Mouse (Mus musculus): ENCODE results near the gene Tcea3. TPM values are rescaled to one million over a fixed set of nuclear protein-coding genes. Genes with fewer than 3 reads are reported as not detected.
A peak's percentile ranks its signal among the peaks of the same experiment; 100 is the strongest.

Gene Tcea3
- polyA plus RNA-seq, 1 experiment from 2014 or later, result 9.0 TPM

GRCm38 (mm10) chr4:136284891-136285290 is 37.4 kb downstream of the Tcea3 start:
- peak overlapping the region; percentile 76 for H3K4me3 ChIP-seq
- no peak for ATAC-seq (ENCODE audit: low FRiP score, low read depth)
- H3K27me3 ChIP-seq, result peaks cover 14% of the 10 kb centered on the region
- 31% methylated on average over 6 of the region's 6 CpGs for WGBS
- H3K4me2 ChIP-seq (replicated peaks), result peak overlapping the region; percentile 95
- H3K9ac ChIP-seq, result peak overlapping the region; percentile 83
- peak overlapping the region; percentile 84 for H3K27ac ChIP-seq
- H3K36me3 ChIP-seq, result peaks cover 30% of the 10 kb centered on the region
- 0 out of 2 replicates have a peak, but pooled peaks cover 3% of the 10 kb centered on the region for H3K9me3 ChIP-seq
- peaks cover 44% of the 10 kb centered on the region for H3K4me1 ChIP-seq

GRCm38 (mm10) chr4:136285348-136285810 is 37.9 kb downstream of the Tcea3 start:
- H3K4me1 ChIP-seq, result peaks cover 44% of the 10 kb centered on the region
- peak overlapping the region; percentile 84 for H3K27ac ChIP-seq
- ATAC-seq (ENCODE audit: low FRiP score, low read depth), result peak; percentile 92
- 0 out of 2 replicates have a peak, but pooled peaks cover 3% of the 10 kb centered on the region for H3K9me3 ChIP-seq
- peaks cover 19% of the 10 kb centered on the region for H3K27me3 ChIP-seq
- WGBS, result 0% methylated on average over 25 of the region's 25 CpGs
- H3K4me3 ChIP-seq, result peak overlapping the region; percentile 76
- H3K36me3 ChIP-seq, result peaks cover 35% of the 10 kb centered on the region
- H3K9ac ChIP-seq, result peak overlapping the region; percentile 83
- H3K4me2 ChIP-seq (replicated peaks), result peak overlapping the region; percentile 95

- Histone ChIP-seq H3K36me3 (peaks cover 40% of the 10 kb centered on the region), H3K4me2 (replicated peaks) (peak overlapping the region; percentile 95), H3K27me3 (peaks cover 24% of the 10 kb centered on the region), H3K4me1 (peaks cover 44% of the 10 kb centered on the region), H3K9ac (peak overlapping the region; percentile 83), H3K27ac (peak overlapping the region; percentile 84), H3K4me3 (peak overlapping the region; percentile 76), H3K9me3 (0 out of 2 replicates have a peak, but pooled peaks cover 3% of the 10 kb centered on the region)
- 1% methylated on average over 29 of the region's 29 CpGs for WGBS
- ATAC-seq (ENCODE audit: low FRiP score, low read depth), result peak; percentile 91
These were observed 38.4 kb downstream of the Tcea3 start for GRCm38 (mm10) chr4:136285811-136286371.

- 0 out of 2 replicates have a peak overlapping the region, but pooled peaks have one; percentile 2 for H3K4me3 ChIP-seq
- no peak for ATAC-seq (ENCODE audit: low FRiP score, low read depth)
These were observed 42.6 kb downstream of the Tcea3 start for GRCm38 (mm10) chr4:136289918-136290780.

GRCm38 (mm10) chr4:136290781-136291595 is 43.5 kb downstream of the Tcea3 start:
- no peak overlapping the region for H3K9ac ChIP-seq
- peaks cover 14% of the 10 kb centered on the region for H3K4me1 ChIP-seq
- 0 out of 2 replicates have a peak, but pooled peaks cover 3% of the 10 kb centered on the region for H3K9me3 ChIP-seq
- H3K27me3 ChIP-seq, result peaks cover 26% of the 10 kb centered on the region
- H3K27ac ChIP-seq, result no peak overlapping the region
- WGBS, result 67% methylated on average over 39 of the region's 39 CpGs
- no peak overlapping the region for H3K4me2 ChIP-seq (replicated peaks)
- H3K36me3 ChIP-seq, result peaks cover 86% of the 10 kb centered on the region
- ATAC-seq (ENCODE audit: low FRiP score, low read depth), result no peak
- H3K4me3 ChIP-seq, result no peak overlapping the region

More at GRCm38 (mm10) chr4:136289918-136290780, 42.6 kb downstream of the Tcea3 start:
- Histone ChIP-seq H3K27ac (no peak overlapping the region), H3K36me3 (peaks cover 80% of the 10 kb centered on the region), H3K4me1 (peaks cover 14% of the 10 kb centered on the region), H3K9me3 (0 out of 2 replicates have a peak, but pooled peaks cover 3% of the 10 kb centered on the region), H3K4me2 (replicated peaks) (no peak overlapping the region), H3K27me3 (peaks cover 26% of the 10 kb centered on the region), H3K9ac (no peak overlapping the region)
- 46% methylated on average over 66 of the region's 66 CpGs for WGBS

GRCm38 (mm10) chr4:136291692-136292091 is 44.2 kb downstream of the Tcea3 start:
- H3K9ac ChIP-seq, result no peak overlapping the region
- peaks cover 26% of the 10 kb centered on the region for H3K27me3 ChIP-seq
- no peak overlapping the region for H3K4me3 ChIP-seq
- peaks cover 9% of the 10 kb centered on the region for H3K4me1 ChIP-seq
- no peak overlapping the region for H3K4me2 ChIP-seq (replicated peaks)
- peaks cover 91% of the 10 kb centered on the region for H3K36me3 ChIP-seq
- no peak overlapping the region for H3K27ac ChIP-seq
- ATAC-seq (ENCODE audit: low FRiP score, low read depth), result no peak
- 96% methylated on average over 6 of the region's 6 CpGs for WGBS
- H3K9me3 ChIP-seq, result 0 out of 2 replicates have a peak, but pooled peaks cover 3% of the 10 kb centered on the region

GRCm38 (mm10) chr4:136295941-136296340 is 48.4 kb downstream of the Tcea3 start:
- Histone ChIP-seq H3K4me1 (no peaks in the 10 kb centered on the region), H3K9ac (no peak overlapping the region), H3K4me3 (no peak overlapping the region), H3K4me2 (replicated peaks) (no peak overlapping the region), H3K9me3 (no peaks in the 10 kb centered on the region), H3K27me3 (peaks cover under 1% of the 10 kb centered on the region; the same call in 1 of the 2 replicates), H3K27ac (no peak overlapping the region), H3K36me3 (peaks cover 51% of the 10 kb centered on the region)
- whole genome bisulfite sequencing, result 73% methylated on average over 7 of the region's 7 CpGs
- no peak for ATAC-seq (ENCODE audit: low FRiP score, low read depth)

GRCm38 (mm10) chr4:136302462-136302861 is 54.9 kb downstream of the Tcea3 start:
- Histone ChIP-seq H3K36me3 (no peaks in the 10 kb centered on the region), H3K4me1 (0 out of 2 replicates have a peak, but pooled peaks cover 9% of the 10 kb centered on the region), H3K4me2 (replicated peaks) (no peak overlapping the region), H3K27me3 (no peaks in the 10 kb centered on the region), H3K9ac (no peak overlapping the region), H3K27ac (no peak overlapping the region), H3K9me3 (no peaks in the 10 kb centered on the region), H3K4me3 (no peak overlapping the region)
- 78% methylated on average over 4 of the region's 4 CpGs for WGBS
- no peak for ATAC-seq (ENCODE audit: low FRiP score, low read depth)

- H3K9ac ChIP-seq, result no peak overlapping the region
- no peak overlapping the region for H3K27ac ChIP-seq
- H3K4me3 ChIP-seq, result no peak overlapping the region
- H3K4me2 ChIP-seq (replicated peaks), result no peak overlapping the region
- 33% methylated on average over 2 of the region's 2 CpGs for WGBS
- H3K9me3 ChIP-seq, result no peaks in the 10 kb centered on the region
- no peaks in the 10 kb centered on the region for H3K27me3 ChIP-seq
- no peak; the same call in 1 of the 2 replicates for ATAC-seq (ENCODE audit: low FRiP score, low read depth)
- H3K4me1 ChIP-seq, result peaks cover 11% of the 10 kb centered on the region
- no peaks in the 10 kb centered on the region for H3K36me3 ChIP-seq
These were observed 56.7 kb downstream of the Tcea3 start for GRCm38 (mm10) chr4:136304181-136304580.

GRCm38 (mm10) chr4:136308355-136308754 is 60.8 kb downstream of the Tcea3 start:
- Histone ChIP-seq H3K4me2 (replicated peaks) (no peak overlapping the region), H3K36me3 (no peaks in the 10 kb centered on the region), H3K27ac (no peak overlapping the region), H3K4me1 (peaks cover 27% of the 10 kb centered on the region), H3K27me3 (no peaks in the 10 kb centered on the region), H3K9ac (no peak overlapping the region), H3K9me3 (no peaks in the 10 kb centered on the region), H3K4me3 (no peak overlapping the region)
- WGBS, result 52% methylated on average over 2 of the region's 2 CpGs
- ATAC-seq (ENCODE audit: low FRiP score, low read depth), result no peak

GRCm38 (mm10) chr4:136309780-136310179 is 62.3 kb downstream of the Tcea3 start:
- ATAC-seq (ENCODE audit: low FRiP score, low read depth), result no peak
- Histone ChIP-seq H3K9me3 (no peaks in the 10 kb centered on the region), H3K4me2 (replicated peaks) (peak overlapping the region; percentile 74), H3K4me1 (peaks cover 31% of the 10 kb centered on the region), H3K36me3 (no peaks in the 10 kb centered on the region), H3K9ac (peak overlapping the region; percentile 73), H3K4me3 (peak overlapping the region; percentile 99), H3K27me3 (no peaks in the 10 kb centered on the region), H3K27ac (peak overlapping the region; percentile 93)
- WGBS, result 2% methylated on average over 11 of the region's 11 CpGs

Data from limb, embryonic 13.5 days (tissue).